Mouse (Mus musculus) heart, embryonic 14.5 days (tissue): Measurements from ENCODE around the gene Ubox5. TPM values are rescaled to one million over a fixed set of nuclear protein-coding genes. Genes with fewer than 3 reads are reported as not detected.

Experiments
- ATAC-seq: fragments of 200-750 bp; cut with Nextera tagmentation; 2 replicates; pipeline ENCODE4 v1.8.0; 2017; ENCODE audit warnings: low read depth, moderate TSS enrichment; ENCODE audit not compliant: insufficient number of reproducible peaks, insufficient read depth, low FRiP score
- H3K27ac ChIP-seq, 2 experiments: fragments of 200-500 bp in 1 of 2; fragments of 300-500 bp in 1 of 2; sonication (generic) in 1 of 2; replicated peaks in 1 of 2; 2 replicates each; pipeline ENCODE4 v1.5.1; 2012 to 2014; ENCODE audit warnings: low read depth in 2 of 2, low read length in 2 of 2, control low read depth in 1 of 2, mild to moderate bottlenecking in 1 of 2, mixed read lengths in 1 of 2; ENCODE audit not compliant: control insufficient read depth in 1 of 2, insufficient read depth in 1 of 2
- H3K27me3 ChIP-seq: fragments of 300-500 bp; sonication (generic); 2 replicates; pipeline ENCODE4 v1.6.1; 2014; ENCODE audit warnings: mild to moderate bottlenecking, low read length, control low read depth; ENCODE audit not compliant: control insufficient read depth, insufficient read depth
- H3K36me3 ChIP-seq: fragments of 300-500 bp; sonication (generic); 2 replicates; pipeline ENCODE4 v1.6.1; 2014; ENCODE audit warnings: mild to moderate bottlenecking, control low read depth, low read length, mixed read lengths; ENCODE audit not compliant: control insufficient read depth, insufficient read depth
- H3K4me1 ChIP-seq, 2 experiments: fragments of 200-500 bp in 1 of 2; fragments of 300-500 bp in 1 of 2; sonication (generic) in 1 of 2; 2 replicates each; pipeline ENCODE4 v1.6.1; 2012 to 2014; ENCODE audit warnings: low read length in 2 of 2, control low read depth in 1 of 2, mixed read lengths in 1 of 2; ENCODE audit not compliant: control insufficient read depth in 2 of 2, insufficient read depth in 2 of 2
- H3K4me2 ChIP-seq: fragments of 300-500 bp; sonication (generic); 2 replicates; pipeline ENCODE4 v1.6.1; 2014; ENCODE audit warnings: mild to moderate bottlenecking, low read length
- H3K4me3 ChIP-seq, 2 experiments: fragments of 200-500 bp in 1 of 2; fragments of 300-500 bp in 1 of 2; sonication (generic) in 1 of 2; 2 replicates each; pipeline ENCODE4 v1.5.1; 2012 to 2014; ENCODE audit warnings: low read length in 2 of 2, mild to moderate bottlenecking in 2 of 2, control low read depth in 1 of 2, low read depth in 1 of 2, moderate library complexity in 1 of 2; ENCODE audit not compliant: control insufficient read depth in 1 of 2, insufficient read depth in 1 of 2
- H3K9ac ChIP-seq: fragments of 300-500 bp; sonication (generic); 2 replicates; pipeline ENCODE4 v1.6.1; 2014; ENCODE audit warnings: mild to moderate bottlenecking, low read length
- H3K9me3 ChIP-seq: fragments of 300-500 bp; sonication (generic); 2 replicates; pipeline ENCODE4 v1.6.1; 2016; ENCODE audit warnings: low read length, control low read depth; ENCODE audit not compliant: control insufficient read depth
- WGBS: fragments of 180-500 bp; shearing (Covaris S2); extraction: QIAGEN DNeasy Blood & Tissue Kit; methylation state at CpG from one replicate; pipeline ENCODE4 v1.1.7; 2014; 5-methylcytosine and 5-hydroxymethylcytosine counted together
- polyA plus RNA-seq: library from polyadenylated mRNA; unstranded; fragments of >200 nt; fragmentation: Nextera tagmentation; extraction: Ambion mirVana; gene quantifications from 2 replicates; pipeline ENCODE4 v1.2.1, GENCODE M21; 2014

Ubox5 gene
- polyA plus RNA-seq, 1 experiment from 2014 or later, result 6.9 TPM

- Histone ChIP-seq H3K4me1 (peaks cover 3 to 4% of the 10 kb centered on the region in 2 experiments; a peak in 2 of 4 replicates), H3K4me2 (peak within 1 kb of the TSS; percentile 99), H3K27ac (no peak within 1 kb of the TSS), H3K36me3 (no peaks in the 10 kb centered on the region), H3K9me3 (no peaks in the 10 kb centered on the region), H3K27me3 (peaks cover 19% of the 10 kb centered on the region), H3K4me3 (peak within 1 kb of the TSS; percentile 64 to 82), H3K9ac (peak within 1 kb of the TSS; percentile 80)
- ATAC-seq, result peak; percentile 95
- WGBS, result 3% methylated on average over 39 of the region's 40 CpGs
Measured at GRCm38 (mm10) chr2:130642684-130643369, 13.0 kb upstream of the Ubox5 start, which contains the start of gene Lzts3. Gene Lzts3, minus strand, starts transcription at chr2:130642803.

- Histone ChIP-seq H3K4me1 (peaks cover 3 to 4% of the 10 kb centered on the region in 2 experiments; a peak in 2 of 4 replicates), H3K27ac (no peak overlapping the region), H3K9ac (peak overlapping the region; percentile 80), H3K9me3 (no peaks in the 10 kb centered on the region), H3K27me3 (peaks cover 25% of the 10 kb centered on the region), H3K4me3 (peak overlapping the region; percentile 64 to 82), H3K4me2 (peak overlapping the region; percentile 99), H3K36me3 (no peaks in the 10 kb centered on the region)
- ATAC-seq, result peak; percentile 37
- under 1% methylated on average over 14 of the region's 27 CpGs for WGBS
Measured at GRCm38 (mm10) chr2:130642197-130642660, 12.4 kb upstream of the Ubox5 start.

- ATAC-seq, result no peak
- H3K27ac ChIP-seq, result no peak overlapping the region
- H3K4me1 ChIP-seq, result peaks cover 3 to 4% of the 10 kb centered on the region in 2 experiments; a peak in 2 of 4 replicates
- peak overlapping the region; percentile 99; the same call in 1 of the 2 replicates for H3K4me2 ChIP-seq
- H3K4me3 ChIP-seq, result 0 out of 4 replicates have a peak overlapping the region, but pooled peaks of 1 of the 2 experiments have one; percentile 64
- 64% methylated on average over 6 of the region's 6 CpGs for WGBS
- no peaks in the 10 kb centered on the region for H3K9me3 ChIP-seq
- H3K27me3 ChIP-seq, result peaks cover 32% of the 10 kb centered on the region
- no peak overlapping the region for H3K9ac ChIP-seq
- no peaks in the 10 kb centered on the region for H3K36me3 ChIP-seq
Measured at GRCm38 (mm10) chr2:130641351-130642025, 11.7 kb upstream of the Ubox5 start.

- no peak overlapping the region for H3K9ac ChIP-seq
- H3K9me3 ChIP-seq, result no peaks in the 10 kb centered on the region
- WGBS, result 70% methylated on average over 6 of the region's 6 CpGs
- H3K27me3 ChIP-seq, result peaks cover 54% of the 10 kb centered on the region
- H3K27ac ChIP-seq, result no peak overlapping the region
- no peak for ATAC-seq
- H3K4me3 ChIP-seq, result no peak overlapping the region
- no peaks in the 10 kb centered on the region for H3K36me3 ChIP-seq
- H3K4me1 ChIP-seq, result peaks cover 10 to 23% of the 10 kb centered on the region in 2 experiments; a peak in 3 of 4 replicates
- no peak overlapping the region for H3K4me2 ChIP-seq
Measured at GRCm38 (mm10) chr2:130639276-130639675, 9.4 kb upstream of the Ubox5 start.

DNA sequence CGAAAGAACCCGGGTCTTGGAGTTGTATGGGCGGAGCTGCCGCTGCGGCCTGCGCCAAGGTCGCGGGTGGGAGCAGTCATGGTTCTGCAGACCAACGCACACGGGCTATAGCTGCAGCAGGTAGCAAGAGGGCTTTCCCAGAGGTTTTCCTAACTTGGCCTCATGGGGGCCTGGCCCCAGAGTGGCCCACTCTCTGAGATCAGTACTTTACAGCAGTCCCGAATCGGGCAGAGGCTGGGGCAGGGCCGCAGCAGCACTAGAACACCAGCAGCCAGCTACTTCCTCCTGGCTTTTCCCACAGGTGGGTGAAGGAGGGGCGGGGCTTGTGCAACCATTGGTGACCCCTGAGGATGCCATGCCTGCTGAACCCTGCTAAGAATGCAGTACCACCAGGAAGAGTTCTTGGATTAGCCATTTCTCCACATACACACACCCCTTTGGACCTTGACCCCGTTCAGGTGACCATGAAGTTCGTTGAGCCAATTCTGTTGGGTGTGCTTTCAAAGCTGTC is 8.3 kb upstream of the Ubox5 start:
- no peak overlapping the region for H3K27ac ChIP-seq
- no peak overlapping the region for H3K4me3 ChIP-seq
- no peak overlapping the region for H3K4me2 ChIP-seq
- H3K9me3 ChIP-seq, result no peaks in the 10 kb centered on the region
- no peak overlapping the region for H3K9ac ChIP-seq
- WGBS, result 28% methylated on average over 16 of the region's 16 CpGs
- H3K27me3 ChIP-seq, result peaks cover 65% of the 10 kb centered on the region
- H3K4me1 ChIP-seq, result peaks cover 10 to 23% of the 10 kb centered on the region in 2 experiments; a peak in 3 of 4 replicates
- H3K36me3 ChIP-seq, result no peaks in the 10 kb centered on the region
- no peak for ATAC-seq

DNA sequence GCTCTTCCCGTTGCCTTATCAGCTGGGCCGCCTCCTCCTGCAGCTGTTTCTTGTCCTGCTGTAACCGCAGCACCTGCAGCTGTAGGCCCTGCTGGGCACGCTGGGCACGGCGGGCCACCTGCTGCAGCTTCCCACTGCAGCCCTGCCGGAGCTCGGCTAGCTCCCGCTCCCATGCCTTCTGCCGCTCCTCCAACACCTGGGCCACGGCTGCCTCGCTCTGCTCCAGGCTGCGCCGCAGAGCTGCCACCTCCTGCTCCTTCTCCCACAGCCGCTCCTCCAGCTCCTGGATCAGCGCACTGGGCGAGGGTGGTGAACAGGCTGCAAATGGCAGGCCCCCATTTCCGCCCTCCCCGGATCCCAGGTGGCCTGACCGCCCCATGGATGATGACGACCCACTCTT is 6.0 kb upstream of the Ubox5 start:
- no peaks in the 10 kb centered on the region for H3K36me3 ChIP-seq
- H3K9ac ChIP-seq, result peak overlapping the region; percentile 23; the same call in 1 of the 2 replicates
- peaks cover 7 to 18% of the 10 kb centered on the region in 2 experiments; a peak in 3 of 4 replicates for H3K4me1 ChIP-seq
- peaks cover 74% of the 10 kb centered on the region for H3K27me3 ChIP-seq
- no peak overlapping the region for H3K27ac ChIP-seq
- H3K4me3 ChIP-seq, result peak overlapping the region; percentile 0 to 44; a peak in 1 of 4 replicates
- H3K9me3 ChIP-seq, result no peaks in the 10 kb centered on the region
- H3K4me2 ChIP-seq, result peak overlapping the region; percentile 93
- no peak for ATAC-seq
- WGBS, result 16% methylated on average over 19 of the region's 21 CpGs

DNA sequence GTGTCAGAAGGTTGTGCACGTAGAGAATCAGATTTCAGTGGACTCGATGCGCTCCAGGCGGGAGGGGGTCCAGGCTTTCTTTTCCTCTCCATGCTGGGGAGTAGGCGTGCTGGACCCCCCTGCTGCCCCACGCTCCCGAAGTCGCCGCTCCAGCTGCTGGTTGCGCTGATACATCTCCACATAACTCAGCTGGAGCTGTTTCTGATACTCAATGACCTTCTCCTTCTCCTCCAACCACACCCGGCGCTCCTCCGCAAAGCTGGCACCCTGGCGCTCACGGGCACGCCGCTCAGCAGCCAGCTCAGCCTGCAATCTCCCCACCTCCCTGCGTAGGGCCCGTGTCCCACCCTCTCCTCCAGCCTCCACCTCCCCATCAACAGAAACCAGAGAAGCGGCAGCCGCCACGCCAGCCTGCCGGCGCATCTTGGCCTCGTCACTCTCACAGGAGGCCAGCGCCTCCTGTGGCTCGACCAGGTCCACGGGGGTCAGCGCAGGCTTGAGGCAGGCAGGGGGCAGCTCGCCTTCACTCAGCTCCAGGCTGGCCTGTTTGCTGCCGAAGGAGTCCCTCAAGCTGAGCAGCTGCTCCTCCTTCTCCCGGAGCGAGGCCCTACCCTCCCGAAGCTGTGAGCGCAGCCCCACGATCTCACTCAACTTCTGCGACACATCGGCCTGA is 5.0 kb upstream of the Ubox5 start:
- no peak for ATAC-seq
- H3K9ac ChIP-seq, result peak overlapping the region; percentile 67
- WGBS, result 2% methylated on average over 38 of the region's 38 CpGs
- peak overlapping the region; percentile 40 to 44 for H3K4me3 ChIP-seq
- no peaks in the 10 kb centered on the region for H3K9me3 ChIP-seq
- H3K36me3 ChIP-seq, result no peaks in the 10 kb centered on the region
- peak overlapping the region; percentile 93 for H3K4me2 ChIP-seq
- peaks cover 70% of the 10 kb centered on the region for H3K27me3 ChIP-seq
- no peak overlapping the region for H3K27ac ChIP-seq
- peaks cover 7 to 18% of the 10 kb centered on the region in 2 experiments; a peak in 3 of 4 replicates for H3K4me1 ChIP-seq
